Mouse (Mus musculus): ENCODE results near the gene Preb. TPM values are rescaled to one million over a fixed set of nuclear protein-coding genes. Genes with fewer than 3 reads are reported as not detected.

Gene Preb
- polyA plus RNA-seq, 1 experiment from 2014 or later: 103 TPM

DNA sequence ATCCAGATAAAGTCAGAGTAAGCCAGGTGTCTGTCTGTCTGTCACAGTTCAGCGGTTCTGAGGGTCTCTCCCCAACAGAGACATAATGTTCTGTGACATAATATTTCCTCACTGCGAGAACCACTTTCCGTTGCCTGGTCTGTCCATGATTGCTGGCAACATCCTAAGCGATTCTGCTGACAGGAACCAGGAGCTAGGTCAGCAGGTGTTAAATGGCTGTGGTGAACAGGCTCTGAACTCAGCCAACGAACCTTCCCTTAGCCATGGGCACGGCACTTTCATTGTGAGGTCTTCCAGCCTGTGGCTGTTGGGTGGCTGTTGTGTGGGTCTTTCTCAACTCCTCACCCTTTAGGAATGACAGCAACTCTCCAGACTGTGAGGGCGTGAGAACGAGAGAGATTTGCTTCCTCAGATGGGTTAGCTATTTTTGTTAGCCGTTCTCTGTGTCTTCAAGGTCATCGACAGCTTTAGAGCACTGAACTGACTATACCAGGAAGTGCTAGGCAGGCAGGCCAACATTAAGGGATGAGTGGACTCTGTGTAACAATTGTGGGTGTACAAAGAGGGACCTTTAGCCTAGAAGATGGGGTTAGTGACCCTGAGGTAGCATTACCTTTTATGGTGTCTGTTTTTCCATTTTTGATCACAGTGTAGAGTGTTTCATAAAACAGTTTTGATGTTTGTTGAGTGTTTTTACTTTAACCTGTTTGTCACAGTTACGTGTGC, 34.9 kb upstream of the Preb start:
- no peaks in the 10 kb centered on the region for H3K4me1 ChIP-seq (replicated peaks; ENCODE audit: insufficient read depth, low read length)
- H3K36me3 ChIP-seq (ENCODE audit: insufficient read depth, low read length): no peaks in the 10 kb centered on the region
- H3K27ac ChIP-seq: no peak overlapping the region
- DNase-seq (ENCODE audit: low spot score) (no peak), ATAC-seq (replicated peaks; ENCODE audit: low FRiP score, low read depth) (no peak)
- 60% methylated on average over 11 of the region's 11 CpGs for WGBS
- no peak overlapping the region for H3K4me3 ChIP-seq (replicated peaks; ENCODE audit: low read depth, low read length)
- H3K27me3 ChIP-seq (ENCODE audit: insufficient read depth, low read length): no peaks in the 10 kb centered on the region
- no peak for TF ChIP-seq CTCF (IDR thresholded peaks at IDR 0.05; ENCODE audit: low read depth)
- no peaks in the 10 kb centered on the region for H3K9me3 ChIP-seq (replicated peaks; ENCODE audit: low read length)
- no peak overlapping the region for H3K9ac ChIP-seq (ENCODE audit: low read depth, low read length)
- no peak overlapping the region for H3K4me2 ChIP-seq (ENCODE audit: low read length)

DNA sequence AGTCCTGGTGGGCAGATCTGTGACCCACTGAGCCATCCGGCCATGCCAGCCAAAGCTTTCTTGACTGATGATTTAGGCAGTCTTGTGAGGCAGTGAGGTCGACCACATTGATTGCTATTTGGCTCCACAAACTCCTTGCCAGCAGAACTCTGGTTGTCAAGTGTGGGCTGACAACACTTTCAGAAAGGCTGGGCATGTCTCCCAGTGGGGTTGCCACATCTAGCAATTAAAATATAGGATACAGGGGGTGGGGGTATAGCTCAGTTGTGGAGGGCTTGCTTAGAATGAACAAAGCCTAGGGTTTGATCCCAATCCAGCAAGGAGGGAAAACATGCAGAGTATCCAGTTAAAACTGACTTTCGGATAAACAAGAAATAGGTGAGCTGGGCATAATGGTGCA, 33.9 kb upstream of the Preb start:
- whole genome bisulfite sequencing: 71% methylated on average over 3 of the region's 3 CpGs
- H3K27me3 ChIP-seq (ENCODE audit: insufficient read depth, low read length): no peaks in the 10 kb centered on the region
- H3K4me2 ChIP-seq (ENCODE audit: low read length): no peak overlapping the region
- ATAC-seq (replicated peaks; ENCODE audit: low FRiP score, low read depth) (no peak), DNase-seq (ENCODE audit: low spot score) (no peak)
- no peaks in the 10 kb centered on the region for H3K9me3 ChIP-seq (replicated peaks; ENCODE audit: low read length)
- H3K9ac ChIP-seq (ENCODE audit: low read depth, low read length): no peak overlapping the region
- H3K4me3 ChIP-seq (replicated peaks; ENCODE audit: low read depth, low read length): no peak overlapping the region
- H3K36me3 ChIP-seq (ENCODE audit: insufficient read depth, low read length): no peaks in the 10 kb centered on the region
- no peaks in the 10 kb centered on the region for H3K4me1 ChIP-seq (replicated peaks; ENCODE audit: insufficient read depth, low read length)
- H3K27ac ChIP-seq: no peak overlapping the region
- TF ChIP-seq CTCF (IDR thresholded peaks at IDR 0.05; ENCODE audit: low read depth): no peak

DNA sequence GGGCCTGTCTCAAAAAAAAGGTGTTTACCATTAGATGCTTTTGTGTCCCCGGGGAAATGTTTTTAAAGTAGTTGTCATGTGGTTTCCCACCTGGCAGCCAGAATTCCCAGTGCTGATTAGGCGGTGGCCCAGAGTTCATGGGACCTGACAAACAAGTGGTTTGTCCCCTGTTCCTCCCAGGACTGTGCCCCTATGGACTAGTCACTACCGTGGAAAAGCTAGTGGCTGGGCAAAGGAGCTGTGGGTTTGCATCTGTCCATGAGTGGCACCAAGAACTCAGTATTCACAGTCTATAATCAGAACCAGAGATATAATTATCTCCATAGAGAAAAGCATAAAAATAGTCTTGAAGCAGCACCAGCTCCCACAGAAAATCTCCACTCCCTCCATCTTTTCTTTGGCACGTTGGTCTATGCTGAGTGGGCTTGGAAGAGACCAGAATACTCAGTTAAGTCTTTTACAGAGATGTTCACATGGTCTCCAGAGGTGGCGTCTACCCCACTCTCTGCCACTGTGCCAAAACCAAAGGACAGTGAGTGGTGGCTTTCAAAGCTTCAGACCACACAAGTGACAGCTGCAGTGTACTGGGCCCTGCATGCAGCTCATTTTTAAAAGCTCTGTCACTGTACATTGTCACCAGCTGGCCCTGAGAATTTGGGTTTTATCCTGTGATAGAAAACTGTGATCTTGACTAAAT, 33.0 kb upstream of the Preb start:
- Histone ChIP-seq H3K27me3 (ENCODE audit: insufficient read depth, low read length) (no peaks in the 10 kb centered on the region), H3K4me2 (ENCODE audit: low read length) (no peak overlapping the region), H3K9ac (ENCODE audit: low read depth, low read length) (no peak overlapping the region), H3K9me3 (replicated peaks; ENCODE audit: low read length) (no peaks in the 10 kb centered on the region), H3K4me3 (replicated peaks; ENCODE audit: low read depth, low read length) (no peak overlapping the region), H3K27ac (no peak overlapping the region), H3K36me3 (ENCODE audit: insufficient read depth, low read length) (no peaks in the 10 kb centered on the region), H3K4me1 (replicated peaks; ENCODE audit: insufficient read depth, low read length) (no peaks in the 10 kb centered on the region)
- no peak for ATAC-seq (replicated peaks; ENCODE audit: low FRiP score, low read depth)
- WGBS: 70% methylated on average over 5 of the region's 5 CpGs
- no peak for DNase-seq (ENCODE audit: low spot score)
- TF ChIP-seq CTCF (IDR thresholded peaks at IDR 0.05; ENCODE audit: low read depth): no peak

DNA sequence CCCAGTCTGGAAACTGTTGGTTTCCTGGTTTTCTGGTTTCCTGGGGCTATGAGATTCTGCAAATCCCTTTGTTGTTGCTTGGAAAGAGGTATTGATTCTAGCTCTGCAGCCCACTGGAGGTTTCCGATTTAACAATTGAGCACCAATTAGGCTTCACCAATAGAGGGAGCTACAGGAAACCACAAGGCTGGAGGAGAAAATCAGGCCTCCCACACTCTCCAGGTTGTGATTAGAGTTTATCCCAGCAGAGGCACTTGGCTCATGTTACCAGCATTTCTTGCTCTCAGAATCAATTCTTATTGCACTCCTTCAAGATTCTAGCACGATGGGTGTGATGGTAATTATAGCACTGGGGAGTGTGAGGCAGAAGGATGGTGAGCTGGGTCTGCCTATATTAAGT, 22.2 kb upstream of the Preb start:
- H3K27me3 ChIP-seq (ENCODE audit: insufficient read depth, low read length): no peaks in the 10 kb centered on the region
- H3K4me3 ChIP-seq (replicated peaks; ENCODE audit: low read depth, low read length): no peak overlapping the region
- no peaks in the 10 kb centered on the region for H3K9me3 ChIP-seq (replicated peaks; ENCODE audit: low read length)
- H3K27ac ChIP-seq: no peak overlapping the region
- no peaks in the 10 kb centered on the region for H3K4me1 ChIP-seq (replicated peaks; ENCODE audit: insufficient read depth, low read length)
- no peak overlapping the region for H3K9ac ChIP-seq (ENCODE audit: low read depth, low read length)
- ATAC-seq (replicated peaks; ENCODE audit: low FRiP score, low read depth) (no peak), DNase-seq (ENCODE audit: low spot score) (peak; percentile 79)
- H3K36me3 ChIP-seq (ENCODE audit: insufficient read depth, low read length): no peaks in the 10 kb centered on the region
- WGBS: 19% methylated on average over 2 of the region's 2 CpGs
- H3K4me2 ChIP-seq (ENCODE audit: low read length): no peak overlapping the region
- peak; percentile 75 for TF ChIP-seq CTCF (IDR thresholded peaks at IDR 0.05; ENCODE audit: low read depth)

DNA sequence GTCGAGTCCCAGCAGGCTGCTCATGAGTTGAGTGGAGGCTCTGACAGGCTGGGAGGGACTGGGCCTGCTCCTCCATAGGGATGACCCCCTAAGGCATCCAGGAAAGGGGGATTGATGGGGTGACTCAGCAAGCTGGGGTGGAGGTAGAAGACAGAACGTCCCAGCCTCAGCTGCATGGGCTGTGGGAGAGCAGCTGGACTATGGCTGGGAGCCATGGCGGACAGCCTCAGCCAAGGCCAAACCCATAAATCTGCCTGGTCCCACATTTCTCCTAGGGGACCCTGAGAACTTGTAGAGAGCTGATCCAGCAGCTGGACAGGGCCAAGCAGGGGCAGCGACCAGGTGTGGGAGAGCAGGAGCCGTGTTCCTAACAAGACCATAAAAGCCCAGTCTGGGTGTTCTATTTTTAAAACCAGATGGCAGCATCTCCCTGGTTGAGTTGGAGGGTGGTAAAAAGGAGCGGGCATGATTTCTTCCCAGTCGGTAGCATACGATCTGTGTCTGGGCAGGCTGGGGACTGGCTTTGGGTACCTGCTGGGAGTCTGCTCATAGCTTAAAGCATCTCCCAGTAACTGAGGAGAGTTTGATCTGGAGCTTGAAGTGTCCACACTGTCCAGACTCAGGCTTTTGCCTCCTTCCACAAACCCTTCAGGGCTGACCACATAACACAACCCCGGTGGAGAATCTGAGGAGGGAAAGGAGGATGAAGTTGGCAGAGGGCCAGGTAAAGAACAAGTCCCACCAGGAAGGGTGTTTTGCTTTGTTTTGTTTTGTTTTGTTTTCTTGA, 14.9 kb upstream of the Preb start:
- no peak for TF ChIP-seq CTCF (IDR thresholded peaks at IDR 0.05; ENCODE audit: low read depth)
- H3K4me3 ChIP-seq (replicated peaks; ENCODE audit: low read depth, low read length): no peak overlapping the region
- DNase-seq (ENCODE audit: low spot score) (peak; percentile 83), ATAC-seq (replicated peaks; ENCODE audit: low FRiP score, low read depth) (peak; percentile 80)
- H3K9me3 ChIP-seq (replicated peaks; ENCODE audit: low read length): no peaks in the 10 kb centered on the region
- H3K4me1 ChIP-seq (replicated peaks; ENCODE audit: insufficient read depth, low read length): peaks cover 5% of the 10 kb centered on the region
- no peak overlapping the region for H3K9ac ChIP-seq (ENCODE audit: low read depth, low read length)
- peak overlapping the region; percentile 31; the same call in 1 of the 2 replicates for H3K27ac ChIP-seq
- H3K36me3 ChIP-seq (ENCODE audit: insufficient read depth, low read length): no peaks in the 10 kb centered on the region
- H3K4me2 ChIP-seq (ENCODE audit: low read length): no peak overlapping the region
- 27% methylated on average over 9 of the region's 9 CpGs for WGBS
- H3K27me3 ChIP-seq (ENCODE audit: insufficient read depth, low read length): no peaks in the 10 kb centered on the region

DNA sequence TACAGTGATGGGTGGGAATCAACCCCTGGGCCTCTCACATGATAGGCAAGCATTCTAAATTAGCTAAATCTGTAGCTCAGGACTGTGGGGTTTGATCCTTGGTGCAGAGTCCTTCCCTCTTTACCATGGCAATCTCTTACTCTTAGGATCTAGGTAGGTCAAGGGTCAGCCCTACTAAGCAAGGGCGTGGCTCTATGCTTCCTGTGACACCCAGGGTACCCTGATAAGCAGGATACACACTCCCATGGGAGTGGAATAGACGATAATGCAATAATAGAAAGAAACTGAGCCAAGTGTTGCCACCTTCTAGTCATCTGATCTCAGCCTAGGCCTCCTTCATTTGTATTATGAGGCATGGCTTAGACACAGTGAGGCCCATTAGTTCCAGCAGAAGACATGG, 9.3 kb upstream of the Preb start:
- ATAC-seq (replicated peaks; ENCODE audit: low FRiP score, low read depth) (no peak), DNase-seq (ENCODE audit: low spot score) (no peak)
- H3K4me1 ChIP-seq (replicated peaks; ENCODE audit: insufficient read depth, low read length): no peaks in the 10 kb centered on the region; the same call in 1 of the 2 replicates
- H3K9me3 ChIP-seq (replicated peaks; ENCODE audit: low read length): no peaks in the 10 kb centered on the region
- H3K27ac ChIP-seq: no peak overlapping the region
- no peak overlapping the region for H3K9ac ChIP-seq (ENCODE audit: low read depth, low read length)
- no peak for TF ChIP-seq CTCF (IDR thresholded peaks at IDR 0.05; ENCODE audit: low read depth)
- no peaks in the 10 kb centered on the region for H3K36me3 ChIP-seq (ENCODE audit: insufficient read depth, low read length)
- 79% methylated on average over 2 of the region's 2 CpGs for WGBS
- no peaks in the 10 kb centered on the region for H3K27me3 ChIP-seq (ENCODE audit: insufficient read depth, low read length)
- H3K4me3 ChIP-seq (replicated peaks; ENCODE audit: low read depth, low read length): no peak overlapping the region
- H3K4me2 ChIP-seq (ENCODE audit: low read length): no peak overlapping the region
